Mouse (Mus musculus) frontal cortex, postnatal 25 days (tissue): Measurements from ENCODE around the gene D10Jhu81e.
"Not testable (repeated sequence)": the region's sequence is repeated elsewhere in the genome, so short reads cannot be mapped to it uniquely, and the experiment has no call there.

Experiments
- DNase-seq, 2 experiments: peaks; one replicate each; pipeline ENCODE4 v3.0.0; 2022; ENCODE audit warnings: low spot score in 2 of 2

The D10Jhu81e gene

DNA sequence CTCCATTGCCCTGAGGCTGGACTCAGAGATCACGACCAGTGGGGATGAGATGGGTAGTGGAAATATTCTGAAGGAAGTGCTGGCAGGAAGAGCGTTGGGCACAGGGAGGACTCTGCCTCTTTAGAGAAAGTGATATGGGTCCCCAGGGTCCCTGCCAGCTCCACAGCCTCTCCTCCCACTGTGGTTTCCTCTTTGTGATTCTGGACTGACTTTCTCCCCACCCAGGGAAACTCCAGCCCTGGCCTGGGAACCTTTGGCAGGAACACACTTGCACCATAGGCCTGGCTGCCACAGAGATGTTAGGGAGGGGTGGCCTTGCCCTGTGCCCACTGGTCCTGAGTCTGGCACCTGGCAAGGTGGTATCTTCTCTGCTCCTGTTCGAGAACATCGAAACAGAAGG lies 39.6 kb downstream of the D10Jhu81e start:
- no peak for DNase-seq

DNA sequence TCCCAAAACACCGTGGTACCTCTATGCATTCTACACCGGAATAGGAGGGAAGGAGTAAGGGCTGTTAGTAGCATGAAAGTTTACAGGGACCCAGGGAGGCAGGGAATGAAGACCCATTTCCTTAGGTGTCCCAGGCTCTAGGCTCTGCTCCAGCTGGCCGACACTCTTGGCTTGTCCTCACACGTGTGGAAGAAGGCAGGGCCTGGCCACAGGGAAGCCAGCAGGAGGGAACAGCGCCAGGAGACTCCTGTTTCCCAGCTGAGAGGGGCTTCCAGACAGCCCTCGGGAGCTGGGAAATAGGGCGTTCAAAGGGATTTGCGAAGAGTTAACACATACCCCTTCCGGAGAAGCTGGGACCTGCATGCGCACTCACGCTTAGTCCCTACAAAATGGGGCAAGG lies 40.2 kb downstream of the D10Jhu81e start:
- no peak for DNase-seq

- no peak for DNase-seq
Observed at GRCm38 (mm10) chr10:78128647-78129046, 40.9 kb downstream of the D10Jhu81e start.

GRCm38 (mm10) chr10:78127931-78128330 lies 41.7 kb downstream of the D10Jhu81e start:
- DNase-seq: no peak

DNA sequence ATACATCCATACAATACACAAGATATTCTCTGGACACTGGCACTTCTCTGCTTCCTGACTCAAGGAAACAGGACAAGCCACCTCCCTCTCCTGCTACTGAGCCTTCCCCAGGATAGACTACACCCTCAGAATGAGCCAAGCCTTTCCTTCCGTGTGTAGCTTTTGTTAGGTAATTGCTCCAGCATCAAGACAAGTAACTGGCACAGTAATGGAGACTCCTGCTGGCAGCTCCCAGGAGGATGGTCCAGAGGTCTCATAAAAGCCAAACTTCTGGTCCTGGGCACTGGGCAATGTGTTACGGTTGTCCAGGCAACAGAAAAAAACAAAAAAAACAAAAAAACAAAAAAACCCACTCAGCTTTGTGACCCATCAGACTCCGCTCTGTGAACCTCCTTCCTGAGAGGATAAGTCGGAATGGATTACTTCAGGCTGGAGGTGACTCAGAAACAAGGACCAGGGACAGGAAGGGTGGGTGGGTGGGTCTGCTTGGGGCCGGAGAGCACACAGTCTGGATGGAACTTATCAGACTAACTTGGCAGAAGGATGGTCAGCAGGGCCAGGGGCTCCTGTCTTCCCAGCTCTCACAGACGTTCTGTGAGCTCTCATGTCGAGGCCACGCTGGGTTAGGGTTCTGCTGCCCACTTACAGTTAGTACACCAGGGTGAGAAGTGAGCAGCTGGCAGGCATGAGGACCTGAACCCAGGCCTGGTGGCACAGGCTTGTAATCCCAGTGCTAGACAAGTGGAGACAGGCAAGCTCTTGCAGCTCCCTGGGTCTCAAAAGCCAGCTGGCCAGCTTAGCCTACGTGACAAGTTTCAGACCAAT lies 42.3 kb downstream of the D10Jhu81e start:
- DNase-seq: no peak

- no peak for DNase-seq
Observed at GRCm38 (mm10) chr10:78126311-78126710, 43.3 kb downstream of the D10Jhu81e start.

DNA sequence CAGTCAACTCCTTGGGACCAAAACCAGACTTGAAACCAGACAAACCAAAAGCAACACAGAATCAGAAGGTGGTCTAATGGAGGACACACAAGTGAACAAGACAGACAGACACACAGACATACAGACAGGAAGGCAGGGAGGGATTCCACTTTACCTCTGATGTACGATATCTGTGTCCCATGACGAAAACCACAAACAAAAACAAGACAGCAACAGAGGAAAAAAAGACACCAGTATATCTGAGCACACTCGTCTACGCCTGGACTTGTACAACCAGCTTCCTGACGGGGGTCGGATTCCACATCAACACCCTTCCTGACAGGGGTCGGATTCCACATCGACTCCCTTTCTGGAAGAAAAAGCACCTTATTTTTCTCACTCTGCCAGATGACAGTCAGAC lies 44.5 kb downstream of the D10Jhu81e start:
- DNase-seq: not testable (repeated sequence)

- DNase-seq: not testable (repeated sequence)
Observed at GRCm38 (mm10) chr10:78124137-78124536, 45.4 kb downstream of the D10Jhu81e start.

- no peak for DNase-seq
Observed at GRCm38 (mm10) chr10:78119422-78119821, 50.2 kb downstream of the D10Jhu81e start.

- no peak for DNase-seq
Observed at GRCm38 (mm10) chr10:78115153-78115552, 54.4 kb downstream of the D10Jhu81e start.

DNA sequence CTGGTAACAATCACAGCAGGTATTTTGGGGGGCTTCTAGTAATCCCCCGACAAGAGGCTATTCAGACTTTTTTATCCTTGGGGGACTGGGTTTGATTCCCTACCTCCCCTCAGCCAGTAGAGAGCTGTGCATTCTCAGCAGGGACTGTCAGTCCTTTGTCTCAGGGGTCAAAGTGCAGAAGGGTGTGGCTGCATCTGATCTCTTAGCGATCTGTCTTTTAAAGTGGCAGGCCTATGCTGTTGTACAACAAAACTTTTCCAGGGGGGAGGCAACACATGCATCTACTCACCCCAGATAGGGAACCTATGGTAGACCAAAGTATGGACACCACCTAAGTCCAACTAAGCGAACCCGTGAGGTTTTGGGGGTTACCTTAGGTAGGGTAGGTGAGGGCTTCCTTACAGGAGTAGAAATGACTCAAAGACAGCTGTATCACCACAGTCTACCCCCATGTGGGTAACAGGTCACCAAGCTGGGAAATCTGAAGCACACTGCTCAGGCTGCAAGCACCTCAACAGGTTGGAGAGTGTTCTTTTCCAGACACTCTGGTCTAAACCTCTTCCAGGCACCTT lies 55.0 kb downstream of the D10Jhu81e start:
- DNase-seq: no peak
